Mouse (Mus musculus) layer of hippocampus, adult 2 months (tissue): ENCODE measurements around the gene Gm17455. TPM values are rescaled to one million over a fixed set of nuclear protein-coding genes. Genes with fewer than 3 reads are reported as not detected.
A peak's percentile ranks its signal among the peaks of the same experiment; 100 is the strongest.

Experiments
- DNase-seq, 2 experiments: peaks; one replicate each; pipeline ENCODE4 v3.0.0; 2022; ENCODE audit warnings: low spot score in 2 of 2
- H3K27ac ChIP-seq: fragments of 200-600 bp; 2 replicates; pipeline ENCODE4 v1.8.1; 2022
- H3K4me3 ChIP-seq: fragments of 200-600 bp; 2 replicates; pipeline ENCODE4 v1.8.1; 2022; ENCODE audit warnings: mild to moderate bottlenecking
- CTCF ChIP-seq: fragments of 200-600 bp; conservative IDR thresholded peaks from 2 replicates; pipeline ENCODE4 v1.8.1; 2022; ENCODE audit warnings: antibody characterized with exemption, mild to moderate bottlenecking, moderate library complexity
- total RNA-seq, 2 experiments: library from RNA; stranded (reverse); gene quantifications; 2 replicates each; pipeline ENCODE4 v1.2.3; 2021

The Gm17455 gene
- total RNA-seq, 2 experiments from 2014 or later: not detected

DNA sequence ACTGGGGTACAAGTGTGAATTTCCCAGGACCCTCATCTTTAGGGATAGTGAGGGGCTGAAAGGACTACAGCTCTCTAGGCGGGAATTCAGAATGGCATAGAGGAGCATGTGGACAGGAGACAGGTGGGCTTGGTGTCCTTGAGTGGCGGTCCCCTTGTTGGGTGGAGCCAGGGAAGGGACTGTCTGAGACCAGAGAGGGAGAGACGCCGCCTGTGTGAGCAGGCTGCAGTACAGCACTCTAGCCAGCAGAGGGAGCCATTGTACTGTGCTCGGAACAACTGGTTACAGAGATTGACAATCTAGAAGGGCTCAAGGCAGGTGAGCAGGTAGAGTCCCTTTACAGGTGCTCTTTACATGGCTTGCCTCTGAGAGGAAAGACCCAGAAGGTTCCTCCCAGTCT, 8.3 kb downstream of the Gm17455 start:
- TF ChIP-seq CTCF: peak; percentile 100
- H3K27ac ChIP-seq: no peak overlapping the region
- DNase-seq: peak; percentile 16 to 69
- H3K4me3 ChIP-seq: no peak overlapping the region

DNA sequence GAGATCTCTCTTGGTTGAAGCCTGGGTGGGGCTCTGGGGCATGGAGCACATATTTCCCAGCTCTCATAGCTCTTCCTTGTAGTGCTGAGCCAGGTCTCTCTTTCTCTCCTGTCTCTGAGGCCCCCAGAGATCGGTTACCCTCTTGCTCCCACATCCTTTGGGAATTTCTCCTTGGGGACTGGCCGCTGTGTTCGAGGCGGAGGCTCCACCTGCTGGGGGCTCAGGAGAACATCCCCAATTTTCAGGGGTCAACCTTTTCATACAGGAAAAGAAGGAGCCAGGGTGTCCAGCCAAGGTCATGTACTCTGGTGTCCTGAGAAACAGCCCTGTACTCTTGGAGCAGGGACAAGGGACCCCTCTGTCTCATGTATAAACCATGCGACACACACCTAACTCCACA, 12.3 kb downstream of the Gm17455 start:
- no peak for DNase-seq
- H3K27ac ChIP-seq: no peak overlapping the region
- TF ChIP-seq CTCF: peak; percentile 71
- no peak overlapping the region for H3K4me3 ChIP-seq

DNA sequence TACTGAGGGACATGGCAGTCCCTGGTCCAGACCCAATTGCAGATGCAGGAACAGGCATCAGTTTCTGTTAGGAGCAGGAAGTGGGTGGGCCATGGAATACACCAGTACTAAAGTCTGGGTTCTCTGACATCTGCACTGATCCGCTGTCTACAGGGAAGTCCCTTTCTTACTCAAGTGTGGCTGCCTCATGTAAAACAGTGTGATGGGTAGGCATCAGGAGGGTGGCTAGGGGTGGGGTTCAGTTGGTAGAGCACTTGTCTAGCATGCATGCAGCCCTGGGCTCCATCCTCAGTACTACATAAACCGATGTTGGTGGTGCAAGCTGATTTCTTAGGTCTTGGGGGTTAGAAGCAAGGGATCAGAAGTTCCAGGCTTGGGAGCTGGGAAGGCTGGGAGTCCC, 14.2 kb downstream of the Gm17455 start:
- no peak for DNase-seq
- TF ChIP-seq CTCF: no peak
- H3K4me3 ChIP-seq: no peak overlapping the region

DNA sequence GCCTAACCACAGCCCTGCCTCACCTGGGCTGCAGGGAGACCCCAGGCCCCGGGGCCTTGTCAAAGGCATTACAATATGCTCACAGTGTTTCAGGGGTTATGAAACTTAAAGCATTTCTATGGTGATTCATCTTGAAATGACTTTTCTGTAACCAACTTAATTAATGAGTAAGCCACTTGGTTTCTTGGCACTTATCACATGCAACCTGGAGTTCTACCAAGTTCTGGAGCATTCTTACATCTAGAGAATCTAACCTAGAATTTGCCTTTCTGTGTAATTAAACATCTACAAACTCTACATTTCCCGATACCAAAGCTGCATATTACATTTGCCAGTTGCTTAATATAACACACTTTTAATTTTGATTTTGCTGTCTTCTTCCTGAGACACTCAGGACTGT, 17.5 kb downstream of the Gm17455 start:
- no peak for TF ChIP-seq CTCF
- no peak overlapping the region for H3K27ac ChIP-seq
- no peak for DNase-seq

More for the DNA sequence above, 14.2 kb downstream of the Gm17455 start:
- H3K27ac ChIP-seq: no peak overlapping the region

DNA sequence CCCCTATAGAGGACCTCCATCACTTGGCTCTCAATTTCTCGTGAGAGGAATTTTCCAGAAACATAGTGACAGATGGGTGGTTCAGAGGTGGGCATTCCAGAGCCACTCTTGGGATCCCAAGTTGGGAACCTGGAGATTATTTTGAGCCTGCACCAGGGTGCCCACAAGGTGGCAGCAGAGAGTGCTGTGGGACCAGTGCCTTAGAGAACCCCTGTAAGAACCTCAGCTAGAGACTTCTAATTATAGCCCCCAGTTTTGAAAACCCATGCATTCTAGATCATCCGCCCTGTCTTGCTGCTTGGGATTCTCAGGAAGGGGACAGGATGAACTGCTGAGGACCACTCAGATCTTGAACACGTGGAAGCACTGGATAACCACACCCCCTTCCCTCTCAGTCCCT, 18.6 kb downstream of the Gm17455 start:
- H3K4me3 ChIP-seq: no peak overlapping the region
- peak; percentile 43 to 72 for DNase-seq
- no peak overlapping the region for H3K27ac ChIP-seq
- peak; percentile 95 for TF ChIP-seq CTCF

More for the DNA sequence above, 17.5 kb downstream of the Gm17455 start:
- H3K4me3 ChIP-seq: no peak overlapping the region

DNA sequence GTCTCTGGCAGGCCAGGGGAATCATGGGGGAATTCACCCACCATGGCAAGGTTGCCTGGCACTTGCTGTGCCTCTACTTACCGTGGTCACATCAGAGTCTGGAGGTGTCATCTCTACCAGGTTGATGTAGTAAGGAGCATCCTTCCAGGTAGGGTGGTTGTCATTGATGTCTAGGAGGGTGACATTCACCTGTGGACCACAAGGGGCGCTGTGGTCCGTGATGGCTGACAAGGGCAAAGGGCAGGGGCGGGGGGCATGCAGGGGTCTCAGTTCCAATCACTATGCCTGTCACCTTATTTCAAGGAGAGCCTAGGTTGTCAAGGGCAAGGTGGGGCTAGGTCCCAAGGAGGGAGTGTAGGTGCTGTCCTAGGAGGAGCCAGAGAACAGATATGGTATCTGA, 20.1 kb downstream of the Gm17455 start:
- Histone ChIP-seq H3K4me3 (no peak overlapping the region), H3K27ac (no peak overlapping the region)
- peak; percentile 63 for TF ChIP-seq CTCF
- no peak for DNase-seq

DNA sequence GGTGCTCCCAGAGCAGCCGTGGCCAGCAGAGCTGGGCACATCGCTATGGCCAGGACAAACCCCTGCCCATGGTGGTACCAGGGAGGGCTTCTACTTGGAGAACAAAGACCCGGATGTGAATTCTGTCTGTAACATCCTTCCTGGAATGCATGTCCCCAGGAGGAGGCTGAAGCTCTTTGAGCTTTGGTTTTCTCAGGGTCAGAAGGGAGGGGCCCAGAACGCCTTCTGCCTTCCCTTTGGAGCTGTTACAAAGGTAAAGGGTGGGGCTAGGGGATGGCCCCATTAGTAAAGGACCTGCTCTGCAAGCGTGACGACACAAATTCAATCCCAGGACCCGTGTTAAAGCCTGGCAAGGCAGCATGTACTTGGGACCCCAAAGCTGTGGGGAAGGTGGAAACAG, 23.2 kb downstream of the Gm17455 start:
- no peak overlapping the region for H3K27ac ChIP-seq
- TF ChIP-seq CTCF: no peak
- no peak overlapping the region for H3K4me3 ChIP-seq
- DNase-seq: no peak

DNA sequence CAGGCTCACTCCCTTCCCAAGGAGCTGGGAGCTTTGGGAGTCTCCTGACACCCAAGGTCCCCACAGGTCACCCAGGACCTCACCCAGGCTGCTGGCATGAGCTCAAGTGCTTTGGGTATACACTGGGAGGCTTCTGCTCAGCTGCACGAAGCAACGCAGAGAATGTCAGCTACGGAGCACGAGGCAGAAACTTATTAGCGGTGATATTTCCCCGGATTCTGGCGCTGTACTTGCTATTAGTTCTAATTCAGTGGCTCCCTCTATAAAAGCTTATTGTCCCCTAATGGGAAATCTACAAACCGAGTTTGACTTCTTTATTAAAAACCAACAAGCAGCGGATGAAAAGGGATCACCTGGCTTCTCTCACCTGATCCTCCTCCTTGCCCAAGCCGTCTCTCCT, 30.5 kb downstream of the Gm17455 start:
- Histone ChIP-seq H3K27ac (no peak overlapping the region), H3K4me3 (no peak overlapping the region)
- no peak for TF ChIP-seq CTCF
- no peak for DNase-seq

DNA sequence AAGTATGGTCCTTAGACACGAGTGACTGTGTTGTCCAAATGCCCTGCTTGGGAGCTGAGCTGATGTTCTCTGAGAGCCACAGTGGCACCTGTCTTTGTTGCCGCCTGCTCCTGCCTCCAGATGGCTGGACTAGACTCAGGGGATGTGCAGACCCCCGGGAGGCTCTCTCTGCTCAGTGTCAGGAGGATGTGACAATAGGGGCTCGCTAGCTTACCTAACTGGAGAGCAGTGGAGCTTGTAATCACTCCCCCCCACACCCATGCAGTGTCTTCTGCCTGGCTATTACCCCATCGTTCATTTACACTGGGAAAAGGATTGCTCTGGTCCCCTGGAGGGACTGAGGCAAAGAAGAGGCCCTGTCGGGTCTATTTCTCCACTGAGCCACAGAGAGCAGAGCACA, 31.1 kb downstream of the Gm17455 start:
- Histone ChIP-seq H3K4me3 (no peak overlapping the region), H3K27ac (no peak overlapping the region)
- DNase-seq: no peak
- no peak for TF ChIP-seq CTCF

DNA sequence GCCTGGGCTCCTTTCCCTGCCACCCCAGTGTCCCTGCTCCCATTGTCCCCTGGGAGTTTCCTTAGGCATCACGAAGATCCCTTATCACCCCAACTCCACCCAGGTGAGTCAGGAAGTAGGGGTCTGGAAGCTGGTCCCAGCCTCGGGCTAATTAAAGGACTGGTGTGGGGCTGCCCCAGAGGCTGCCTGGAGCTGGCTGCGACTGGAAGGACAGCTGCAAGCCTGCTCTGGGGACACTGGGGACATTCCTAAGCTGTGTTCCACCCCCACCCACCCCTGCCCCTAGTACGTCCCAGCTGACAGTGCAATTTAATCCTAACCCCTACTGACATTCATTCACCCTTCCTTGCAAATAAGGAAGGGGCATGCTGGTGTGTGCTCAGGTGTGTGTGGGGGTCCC, 33.2 kb downstream of the Gm17455 start:
- no peak for DNase-seq
- H3K27ac ChIP-seq: no peak overlapping the region
- no peak overlapping the region for H3K4me3 ChIP-seq
- no peak for TF ChIP-seq CTCF

DNA sequence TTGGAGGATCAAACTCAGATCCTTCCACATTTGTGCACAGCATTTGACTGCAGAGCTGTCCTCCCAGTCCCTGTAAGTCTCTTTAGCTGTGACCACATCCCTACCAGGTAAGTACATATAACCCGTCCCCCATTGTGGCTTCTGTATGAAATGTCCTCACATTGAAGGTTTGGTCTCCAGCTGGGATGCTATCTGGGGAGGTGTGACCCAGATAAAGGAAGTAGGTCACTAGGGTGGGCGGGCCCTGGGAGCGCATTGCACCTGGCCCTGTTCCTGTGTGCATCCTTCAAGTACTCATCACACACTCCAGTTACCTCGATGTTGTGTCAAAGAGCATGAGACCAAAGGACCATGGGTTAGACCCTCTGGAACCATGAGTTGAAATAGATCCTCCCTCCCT, 42.8 kb downstream of the Gm17455 start:
- Histone ChIP-seq H3K4me3 (no peak overlapping the region), H3K27ac (no peak overlapping the region)
- TF ChIP-seq CTCF: no peak
- DNase-seq: no peak

DNA sequence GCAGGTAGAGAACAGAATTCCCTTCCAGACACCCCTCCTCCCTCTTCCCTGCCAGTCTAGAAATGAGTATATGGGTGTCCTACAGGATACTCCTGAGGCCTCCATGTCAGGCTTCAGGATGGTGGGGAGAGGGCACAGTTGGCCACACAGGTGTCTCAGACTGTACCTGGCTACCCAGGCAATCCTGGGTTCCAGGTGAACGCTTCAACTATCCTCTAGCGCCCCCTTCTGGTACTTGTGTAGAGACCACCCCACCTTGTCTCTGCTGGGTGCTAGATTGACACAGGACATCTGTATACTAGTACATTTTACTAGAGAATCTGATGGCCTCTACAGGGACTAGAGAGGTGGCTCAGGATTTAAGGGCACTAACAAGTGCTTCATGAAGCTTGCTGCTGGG, 43.6 kb downstream of the Gm17455 start:
- peak; percentile 55 for TF ChIP-seq CTCF
- no peak overlapping the region for H3K4me3 ChIP-seq
- H3K27ac ChIP-seq: no peak overlapping the region
- DNase-seq: no peak

DNA sequence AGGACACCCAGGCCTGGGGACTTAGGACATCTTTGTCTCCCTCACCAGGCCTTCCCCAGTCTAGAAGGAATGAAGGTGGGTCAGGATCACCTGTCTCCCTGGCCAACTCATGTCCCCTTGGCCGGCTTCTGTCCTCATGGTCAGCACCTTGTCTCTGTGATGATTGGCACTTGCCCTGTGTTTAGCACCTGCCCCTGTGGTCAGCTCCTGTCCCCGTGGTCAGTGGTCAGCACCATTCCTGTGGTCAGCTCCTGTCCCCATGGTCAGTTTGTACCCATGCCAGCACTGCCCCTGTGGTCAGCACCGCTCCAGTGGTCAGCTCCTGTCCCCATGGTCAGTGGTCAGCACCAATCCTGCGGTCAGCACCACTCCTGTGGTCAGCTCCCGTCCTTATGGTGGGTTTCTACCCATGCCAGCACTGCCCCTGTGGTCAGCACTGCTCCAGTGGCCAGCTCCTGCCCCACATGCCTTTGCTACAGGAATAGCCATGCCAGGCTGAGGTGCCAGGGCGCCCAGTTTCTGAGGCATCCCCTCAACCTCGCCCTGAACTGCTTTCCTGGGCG, 45.6 kb downstream of the Gm17455 start:
- DNase-seq: no peak
- no peak for TF ChIP-seq CTCF
- H3K4me3 ChIP-seq: no peak overlapping the region
- H3K27ac ChIP-seq: no peak overlapping the region

DNA sequence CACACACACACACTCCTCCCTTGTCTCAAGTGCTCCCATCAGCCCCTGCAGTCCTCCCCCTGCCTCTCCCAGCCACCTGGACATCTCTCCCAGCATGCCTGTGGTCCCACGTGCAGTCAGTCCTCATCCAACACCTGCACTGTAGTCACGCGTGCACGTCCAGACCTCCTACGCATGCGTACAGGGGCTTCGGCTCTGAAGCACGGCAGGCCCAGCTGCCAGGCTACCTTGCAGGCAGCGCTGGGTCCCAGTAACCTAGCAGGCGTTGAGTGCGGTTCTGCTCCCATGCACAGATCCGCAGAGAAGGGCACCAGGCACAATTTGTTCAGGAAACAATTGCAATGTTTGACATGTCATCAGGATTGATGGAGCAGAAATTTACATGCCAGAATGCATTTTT, 47.7 kb downstream of the Gm17455 start:
- DNase-seq: no peak
- H3K27ac ChIP-seq: no peak overlapping the region
- no peak for TF ChIP-seq CTCF
- H3K4me3 ChIP-seq: no peak overlapping the region

Other genes starting within 250 kb of the Gm17455 start
- gene Chst3, start 180.5 kb upstream of the Gm17455 start, total RNA-seq: 1 to 10 TPM; 1.2 to 1.8 TPM
- 1,000 to 10,000 TPM; 1,331 to 1,399 TPM for gene Psap, start 122.1 kb upstream of the Gm17455 start, total RNA-seq
- 10 to 100 TPM; 17.6 to 23.2 TPM for gene Vsir, start 52.9 kb upstream of the Gm17455 start, total RNA-seq